Mouse (Mus musculus): ENCODE results near the gene Svep1. TPM values are rescaled to one million over a fixed set of nuclear protein-coding genes. Genes with fewer than 3 reads are reported as not detected.

Svep1 gene
- polyA plus RNA-seq, 1 experiment from 2014 or later = 0.90 TPM

GRCm38 (mm10) chr4:58169918-58170317 lies 36.7 kb downstream of the Svep1 start:
- no peak overlapping the region for H3K4me3 ChIP-seq (replicated peaks)
- no peak for ATAC-seq (ENCODE audit: low FRiP score)
- no peaks in the 10 kb centered on the region for H3K27me3 ChIP-seq (replicated peaks)
- WGBS = 72% methylated on average over 2 of the region's 2 CpGs
- H3K4me1 ChIP-seq = no peaks in the 10 kb centered on the region
- no peak overlapping the region for H3K27ac ChIP-seq (replicated peaks)
- H3K4me2 ChIP-seq = no peak overlapping the region
- H3K9me3 ChIP-seq (replicated peaks) = no peaks in the 10 kb centered on the region
- H3K9ac ChIP-seq (replicated peaks) = no peak overlapping the region
- H3K36me3 ChIP-seq = no peaks in the 10 kb centered on the region

- Histone ChIP-seq H3K27ac (replicated peaks) (no peak overlapping the region), H3K9me3 (replicated peaks) (no peaks in the 10 kb centered on the region), H3K4me3 (replicated peaks) (no peak overlapping the region), H3K27me3 (replicated peaks) (no peaks in the 10 kb centered on the region), H3K36me3 (no peaks in the 10 kb centered on the region), H3K9ac (replicated peaks) (no peak overlapping the region), H3K4me1 (no peaks in the 10 kb centered on the region), H3K4me2 (no peak overlapping the region)
- no peak for ATAC-seq (ENCODE audit: low FRiP score)
- 88% methylated on average over 5 of the region's 5 CpGs for WGBS
Measured at GRCm38 (mm10) chr4:58168366-58168765, 38.3 kb downstream of the Svep1 start.

DNA sequence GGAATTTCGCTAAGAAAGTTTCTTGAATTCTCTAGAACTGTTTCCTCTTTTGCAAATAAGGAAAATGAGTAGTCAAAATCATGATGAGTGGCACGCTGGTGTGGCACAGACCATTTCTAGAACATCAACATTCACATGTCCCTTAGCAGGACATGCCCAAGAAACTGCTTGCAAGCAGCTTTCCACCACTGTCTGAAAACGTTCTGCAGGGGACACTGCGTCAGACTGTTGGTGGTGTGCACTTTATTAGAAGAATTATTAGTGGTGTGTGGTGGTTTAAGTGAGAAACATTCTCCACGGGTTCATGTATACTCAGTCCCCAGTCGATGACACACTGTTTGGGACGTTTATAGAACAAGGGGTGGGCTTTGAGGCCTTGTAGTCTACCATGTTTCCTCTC lies 40.9 kb downstream of the Svep1 start:
- no peak overlapping the region for H3K4me2 ChIP-seq
- WGBS = 82% methylated on average over 7 of the region's 7 CpGs
- H3K4me3 ChIP-seq (replicated peaks) = no peak overlapping the region
- ATAC-seq (ENCODE audit: low FRiP score) = no peak
- H3K36me3 ChIP-seq = no peaks in the 10 kb centered on the region
- no peak overlapping the region for H3K27ac ChIP-seq (replicated peaks)
- H3K27me3 ChIP-seq (replicated peaks) = no peaks in the 10 kb centered on the region
- H3K4me1 ChIP-seq = no peaks in the 10 kb centered on the region
- no peak overlapping the region for H3K9ac ChIP-seq (replicated peaks)
- no peaks in the 10 kb centered on the region for H3K9me3 ChIP-seq (replicated peaks)

DNA sequence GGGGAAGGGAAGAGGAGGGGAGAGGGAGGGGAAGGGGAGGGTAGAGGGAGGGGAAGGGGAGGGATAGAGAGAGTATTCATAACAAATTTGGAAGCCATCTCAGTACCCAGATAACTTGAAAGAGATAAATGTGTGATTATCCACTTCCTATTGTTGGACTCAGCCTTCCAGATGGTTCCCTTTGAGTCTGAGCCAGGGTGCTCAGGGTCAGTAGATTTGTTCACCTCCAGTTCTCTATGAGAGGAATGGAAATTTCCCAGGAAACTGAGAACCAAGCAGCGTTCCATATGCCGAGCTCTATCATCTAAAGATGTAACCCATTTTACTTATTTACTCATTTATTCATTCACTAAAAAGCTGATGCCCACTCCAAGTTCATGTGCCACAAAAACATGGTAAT lies 44.8 kb downstream of the Svep1 start:
- Histone ChIP-seq H3K27me3 (replicated peaks) (no peaks in the 10 kb centered on the region), H3K4me2 (no peak overlapping the region), H3K9me3 (replicated peaks) (no peaks in the 10 kb centered on the region), H3K9ac (replicated peaks) (no peak overlapping the region), H3K4me1 (no peaks in the 10 kb centered on the region), H3K27ac (replicated peaks) (no peak overlapping the region), H3K36me3 (no peaks in the 10 kb centered on the region), H3K4me3 (replicated peaks) (no peak overlapping the region)
- no peak for ATAC-seq (ENCODE audit: low FRiP score)
- 83% methylated on average over 2 of the region's 2 CpGs for WGBS

- WGBS = 41% methylated on average over 1 of the region's 1 CpGs
- Histone ChIP-seq H3K27ac (replicated peaks) (no peak overlapping the region), H3K4me3 (replicated peaks) (no peak overlapping the region), H3K9me3 (replicated peaks) (no peaks in the 10 kb centered on the region), H3K9ac (replicated peaks) (no peak overlapping the region), H3K27me3 (replicated peaks) (no peaks in the 10 kb centered on the region), H3K36me3 (no peaks in the 10 kb centered on the region), H3K4me1 (no peaks in the 10 kb centered on the region), H3K4me2 (no peak overlapping the region)
- ATAC-seq (ENCODE audit: low FRiP score) = no peak
Measured at GRCm38 (mm10) chr4:58159564-58159963, 47.1 kb downstream of the Svep1 start.

GRCm38 (mm10) chr4:58150301-58150700 lies 56.4 kb downstream of the Svep1 start:
- Histone ChIP-seq H3K27me3 (replicated peaks) (no peaks in the 10 kb centered on the region), H3K4me1 (no peaks in the 10 kb centered on the region), H3K27ac (replicated peaks) (no peak overlapping the region), H3K9me3 (replicated peaks) (no peaks in the 10 kb centered on the region), H3K9ac (replicated peaks) (no peak overlapping the region), H3K4me3 (replicated peaks) (no peak overlapping the region), H3K36me3 (no peaks in the 10 kb centered on the region), H3K4me2 (no peak overlapping the region)
- no peak for ATAC-seq (ENCODE audit: low FRiP score)
- 73% methylated on average over 3 of the region's 3 CpGs for whole genome bisulfite sequencing

GRCm38 (mm10) chr4:58149186-58149585 lies 57.5 kb downstream of the Svep1 start:
- H3K9ac ChIP-seq (replicated peaks) = no peak overlapping the region
- ATAC-seq (ENCODE audit: low FRiP score) = no peak
- H3K4me2 ChIP-seq = no peak overlapping the region
- 67% methylated on average over 1 of the region's 1 CpGs for WGBS
- no peaks in the 10 kb centered on the region for H3K4me1 ChIP-seq
- no peaks in the 10 kb centered on the region for H3K27me3 ChIP-seq (replicated peaks)
- no peaks in the 10 kb centered on the region for H3K9me3 ChIP-seq (replicated peaks)
- no peak overlapping the region for H3K27ac ChIP-seq (replicated peaks)
- no peak overlapping the region for H3K4me3 ChIP-seq (replicated peaks)
- H3K36me3 ChIP-seq = no peaks in the 10 kb centered on the region

GRCm38 (mm10) chr4:58148547-58148946 lies 58.1 kb downstream of the Svep1 start:
- Histone ChIP-seq H3K36me3 (no peaks in the 10 kb centered on the region), H3K9me3 (replicated peaks) (no peaks in the 10 kb centered on the region), H3K27me3 (replicated peaks) (no peaks in the 10 kb centered on the region), H3K4me2 (no peak overlapping the region), H3K4me3 (replicated peaks) (no peak overlapping the region), H3K27ac (replicated peaks) (no peak overlapping the region), H3K4me1 (no peaks in the 10 kb centered on the region), H3K9ac (replicated peaks) (no peak overlapping the region)
- ATAC-seq (ENCODE audit: low FRiP score) = no peak

DNA sequence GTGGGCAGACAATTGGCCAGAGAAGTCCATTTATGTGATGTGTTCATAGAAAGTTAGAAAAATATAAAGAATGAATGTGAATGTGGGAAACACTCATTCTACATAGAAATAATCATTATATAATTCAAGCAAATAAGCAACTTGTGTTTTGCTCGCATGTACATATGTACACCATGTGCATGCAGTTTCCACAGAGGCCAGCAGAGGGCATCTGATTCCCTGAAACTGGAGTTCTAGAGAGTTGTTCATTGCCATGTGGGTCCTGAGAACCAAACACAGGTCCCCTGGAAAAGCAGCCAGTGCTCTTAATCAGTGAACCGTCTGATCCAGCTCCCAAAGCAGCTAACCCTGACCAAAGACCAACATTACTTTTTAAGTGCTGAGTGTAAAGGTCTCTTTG lies 60.0 kb downstream of the Svep1 start:
- ATAC-seq (ENCODE audit: low FRiP score) = no peak
- H3K27ac ChIP-seq (replicated peaks) = no peak overlapping the region
- no peaks in the 10 kb centered on the region for H3K27me3 ChIP-seq (replicated peaks)
- H3K4me2 ChIP-seq = no peak overlapping the region
- H3K4me3 ChIP-seq (replicated peaks) = no peak overlapping the region
- no peaks in the 10 kb centered on the region for H3K9me3 ChIP-seq (replicated peaks)
- no peaks in the 10 kb centered on the region for H3K36me3 ChIP-seq
- H3K4me1 ChIP-seq = no peaks in the 10 kb centered on the region
- WGBS = 94% methylated on average over 2 of the region's 2 CpGs
- H3K9ac ChIP-seq (replicated peaks) = no peak overlapping the region

GRCm38 (mm10) chr4:58139764-58140556 lies 66.7 kb downstream of the Svep1 start:
- H3K9ac ChIP-seq (replicated peaks) = no peak overlapping the region
- no peak for ATAC-seq (ENCODE audit: low FRiP score)
- H3K27ac ChIP-seq (replicated peaks) = no peak overlapping the region
- H3K4me1 ChIP-seq = 0 out of 2 replicates have a peak, but pooled peaks cover 5% of the 10 kb centered on the region
- 63% methylated on average over 8 of the region's 8 CpGs for WGBS
- H3K4me2 ChIP-seq = no peak overlapping the region
- no peaks in the 10 kb centered on the region for H3K9me3 ChIP-seq (replicated peaks)
- H3K27me3 ChIP-seq (replicated peaks) = no peaks in the 10 kb centered on the region
- H3K4me3 ChIP-seq (replicated peaks) = no peak overlapping the region
- no peaks in the 10 kb centered on the region for H3K36me3 ChIP-seq

GRCm38 (mm10) chr4:58139241-58139640 lies 67.4 kb downstream of the Svep1 start:
- H3K36me3 ChIP-seq = no peaks in the 10 kb centered on the region
- 31% methylated on average over 6 of the region's 6 CpGs for WGBS

GRCm38 (mm10) chr4:58133610-58134309 lies 72.9 kb downstream of the Svep1 start:
- Histone ChIP-seq H3K9me3 (replicated peaks) (no peaks in the 10 kb centered on the region), H3K27me3 (replicated peaks) (no peaks in the 10 kb centered on the region), H3K27ac (replicated peaks) (no peak overlapping the region), H3K4me1 (peaks cover 7% of the 10 kb centered on the region; the same call in 1 of the 2 replicates), H3K36me3 (no peaks in the 10 kb centered on the region), H3K4me3 (replicated peaks) (no peak overlapping the region), H3K4me2 (no peak overlapping the region), H3K9ac (replicated peaks) (no peak overlapping the region)
- WGBS = 46% methylated on average over 1 of the region's 1 CpGs
- peak; percentile 72; the same call in 1 of the 2 replicates for ATAC-seq (ENCODE audit: low FRiP score)

More at GRCm38 (mm10) chr4:58139241-58139640, 67.4 kb downstream of the Svep1 start:
- H3K27ac ChIP-seq (replicated peaks) = no peak overlapping the region
- no peak overlapping the region for H3K4me2 ChIP-seq
- no peak overlapping the region for H3K4me3 ChIP-seq (replicated peaks)
- H3K27me3 ChIP-seq (replicated peaks) = no peaks in the 10 kb centered on the region
- H3K4me1 ChIP-seq = 0 out of 2 replicates have a peak, but pooled peaks cover 5% of the 10 kb centered on the region
- no peaks in the 10 kb centered on the region for H3K9me3 ChIP-seq (replicated peaks)
- no peak for ATAC-seq (ENCODE audit: low FRiP score)
- H3K9ac ChIP-seq (replicated peaks) = no peak overlapping the region

Data from neural tube, embryonic 15.5 days (tissue).